Mouse (Mus musculus): ENCODE measurements around the gene Tmem135. TPM values are rescaled to one million over a fixed set of nuclear protein-coding genes. Genes with fewer than 3 reads are reported as not detected.
"Not testable (repeated sequence)": the region's sequence is repeated elsewhere in the genome, so short reads cannot be mapped to it uniquely, and the experiment has no call there.

Gene Tmem135
- polyA plus RNA-seq, 1 experiment from 2014 or later: 14.9 TPM

- Histone ChIP-seq H3K4me3 (no peak overlapping the region), H3K27ac (no peak overlapping the region), H3K9me3 (no peaks in the 10 kb centered on the region), H3K36me3 (peaks cover 6% of the 10 kb centered on the region; the same call in 1 of the 2 replicates), H3K4me1 (replicated peaks) (no peaks in the 10 kb centered on the region), H3K27me3 (ENCODE audit: insufficient read depth, poor library complexity, severe bottlenecking) (no peaks in the 10 kb centered on the region)
- no peak for DNase-seq (ENCODE audit: low spot score)
- 92% methylated on average over 5 of the region's 5 CpGs for WGBS
These were observed 77.8 kb downstream of the Tmem135 start for GRCm38 (mm10) chr7:89326202-89326601.

- H3K27me3 ChIP-seq (ENCODE audit: insufficient read depth, poor library complexity, severe bottlenecking); H3K4me1 ChIP-seq (replicated peaks); H3K36me3 ChIP-seq; H3K4me3 ChIP-seq; H3K9me3 ChIP-seq; DNase-seq (ENCODE audit: low spot score); H3K27ac ChIP-seq: not testable (repeated sequence)
- 79% methylated on average over 4 of the region's 4 CpGs for WGBS
These were observed 81.3 kb downstream of the Tmem135 start for GRCm38 (mm10) chr7:89322741-89323140.

- DNase-seq (ENCODE audit: low spot score): no peak
- H3K4me1 ChIP-seq (replicated peaks): no peaks in the 10 kb centered on the region
- H3K27ac ChIP-seq: no peak overlapping the region
- WGBS: 86% methylated on average over 1 of the region's 1 CpGs
- no peak overlapping the region for H3K4me3 ChIP-seq
- H3K27me3 ChIP-seq (ENCODE audit: insufficient read depth, poor library complexity, severe bottlenecking): no peaks in the 10 kb centered on the region
- no peaks in the 10 kb centered on the region for H3K9me3 ChIP-seq
- no peaks in the 10 kb centered on the region for H3K36me3 ChIP-seq
These were observed 84.7 kb downstream of the Tmem135 start for GRCm38 (mm10) chr7:89319351-89319750.

GRCm38 (mm10) chr7:89317088-89317487 is 86.9 kb downstream of the Tmem135 start:
- not testable (repeated sequence) for H3K27me3 ChIP-seq (ENCODE audit: insufficient read depth, poor library complexity, severe bottlenecking); H3K9me3 ChIP-seq; H3K36me3 ChIP-seq; H3K4me3 ChIP-seq; DNase-seq (ENCODE audit: low spot score); H3K4me1 ChIP-seq (replicated peaks); H3K27ac ChIP-seq
- 78% methylated on average over 1 of the region's 1 CpGs for WGBS

GRCm38 (mm10) chr7:89316112-89316511 is 87.9 kb downstream of the Tmem135 start:
- Histone ChIP-seq H3K36me3 (peaks cover 5% of the 10 kb centered on the region; the same call in 1 of the 2 replicates), H3K27me3 (ENCODE audit: insufficient read depth, poor library complexity, severe bottlenecking) (no peaks in the 10 kb centered on the region), H3K27ac (no peak overlapping the region), H3K4me1 (replicated peaks) (no peaks in the 10 kb centered on the region), H3K9me3 (peaks cover 8% of the 10 kb centered on the region; the same call in 1 of the 2 replicates), H3K4me3 (no peak overlapping the region)
- DNase-seq (ENCODE audit: low spot score): no peak
- 91% methylated on average over 3 of the region's 3 CpGs for WGBS

- no peaks in the 10 kb centered on the region for H3K27me3 ChIP-seq (ENCODE audit: insufficient read depth, poor library complexity, severe bottlenecking)
- no peaks in the 10 kb centered on the region for H3K4me1 ChIP-seq (replicated peaks)
- DNase-seq (ENCODE audit: low spot score): no peak
- peaks cover 5% of the 10 kb centered on the region; the same call in 1 of the 2 replicates for H3K36me3 ChIP-seq
- no peak overlapping the region for H3K4me3 ChIP-seq
- H3K27ac ChIP-seq: no peak overlapping the region
- WGBS: 95% methylated on average over 1 of the region's 1 CpGs
- H3K9me3 ChIP-seq: peaks cover 8% of the 10 kb centered on the region; the same call in 1 of the 2 replicates
These were observed 92.5 kb downstream of the Tmem135 start for GRCm38 (mm10) chr7:89311555-89311954.

GRCm38 (mm10) chr7:89308926-89309325 is 95.1 kb downstream of the Tmem135 start:
- no peaks in the 10 kb centered on the region for H3K4me1 ChIP-seq (replicated peaks)
- H3K4me3 ChIP-seq: no peak overlapping the region
- peaks cover 5% of the 10 kb centered on the region; the same call in 1 of the 2 replicates for H3K36me3 ChIP-seq
- WGBS: 66% methylated on average over 3 of the region's 3 CpGs
- H3K27ac ChIP-seq: no peak overlapping the region
- no peak for DNase-seq (ENCODE audit: low spot score)
- H3K27me3 ChIP-seq (ENCODE audit: insufficient read depth, poor library complexity, severe bottlenecking): no peaks in the 10 kb centered on the region
- peaks cover 8% of the 10 kb centered on the region; the same call in 1 of the 2 replicates for H3K9me3 ChIP-seq

GRCm38 (mm10) chr7:89308238-89308637 is 95.8 kb downstream of the Tmem135 start:
- H3K36me3 ChIP-seq: peaks cover 5% of the 10 kb centered on the region; the same call in 1 of the 2 replicates
- no peak overlapping the region for H3K27ac ChIP-seq
- no peak overlapping the region for H3K4me3 ChIP-seq
- DNase-seq (ENCODE audit: low spot score): no peak
- peaks cover 8% of the 10 kb centered on the region; the same call in 1 of the 2 replicates for H3K9me3 ChIP-seq
- H3K4me1 ChIP-seq (replicated peaks): no peaks in the 10 kb centered on the region
- H3K27me3 ChIP-seq (ENCODE audit: insufficient read depth, poor library complexity, severe bottlenecking): no peaks in the 10 kb centered on the region
- WGBS: 90% methylated on average over 11 of the region's 11 CpGs

GRCm38 (mm10) chr7:89306831-89307230 is 97.2 kb downstream of the Tmem135 start:
- Histone ChIP-seq H3K9me3 (peaks cover 4% of the 10 kb centered on the region; the same call in 1 of the 2 replicates), H3K4me1 (replicated peaks) (no peaks in the 10 kb centered on the region), H3K27ac (no peak overlapping the region), H3K4me3 (no peak overlapping the region), H3K36me3 (peaks cover 4% of the 10 kb centered on the region; the same call in 1 of the 2 replicates), H3K27me3 (ENCODE audit: insufficient read depth, poor library complexity, severe bottlenecking) (no peaks in the 10 kb centered on the region)
- 87% methylated on average over 6 of the region's 6 CpGs for WGBS
- no peak for DNase-seq (ENCODE audit: low spot score)

GRCm38 (mm10) chr7:89304958-89305357 is 99.1 kb downstream of the Tmem135 start:
- Histone ChIP-seq H3K27ac (no peak overlapping the region), H3K4me3 (no peak overlapping the region), H3K9me3 (no peaks in the 10 kb centered on the region), H3K27me3 (ENCODE audit: insufficient read depth, poor library complexity, severe bottlenecking) (no peaks in the 10 kb centered on the region), H3K36me3 (peaks cover 5% of the 10 kb centered on the region; the same call in 1 of the 2 replicates), H3K4me1 (replicated peaks) (no peaks in the 10 kb centered on the region)
- WGBS: 93% methylated on average over 3 of the region's 3 CpGs
- DNase-seq (ENCODE audit: low spot score): no peak

- no peaks in the 10 kb centered on the region for H3K4me1 ChIP-seq (replicated peaks)
- no peak overlapping the region for H3K4me3 ChIP-seq
- no peak overlapping the region for H3K27ac ChIP-seq
- 98% methylated on average over 1 of the region's 1 CpGs for WGBS
- peaks cover 5% of the 10 kb centered on the region; the same call in 1 of the 2 replicates for H3K36me3 ChIP-seq
- H3K27me3 ChIP-seq (ENCODE audit: insufficient read depth, poor library complexity, severe bottlenecking): no peaks in the 10 kb centered on the region
- no peak for DNase-seq (ENCODE audit: low spot score)
- H3K9me3 ChIP-seq: no peaks in the 10 kb centered on the region
These were observed 100.3 kb downstream of the Tmem135 start for GRCm38 (mm10) chr7:89303765-89304164.

- WGBS: 85% methylated on average over 1 of the region's 1 CpGs
- no peaks in the 10 kb centered on the region for H3K27me3 ChIP-seq (ENCODE audit: insufficient read depth, poor library complexity, severe bottlenecking)
These were observed 105.0 kb downstream of the Tmem135 start for GRCm38 (mm10) chr7:89298911-89299458.

GRCm38 (mm10) chr7:89296941-89297340 is 107.1 kb downstream of the Tmem135 start:
- Histone ChIP-seq H3K27ac (no peak overlapping the region), H3K9me3 (no peaks in the 10 kb centered on the region), H3K4me3 (no peak overlapping the region), H3K27me3 (ENCODE audit: insufficient read depth, poor library complexity, severe bottlenecking) (no peaks in the 10 kb centered on the region), H3K36me3 (0 out of 2 replicates have a peak, but pooled peaks cover 10% of the 10 kb centered on the region), H3K4me1 (replicated peaks) (no peaks in the 10 kb centered on the region)
- no peak for DNase-seq (ENCODE audit: low spot score)
- 89% methylated on average over 1 of the region's 1 CpGs for WGBS

More at GRCm38 (mm10) chr7:89298911-89299458, 105.0 kb downstream of the Tmem135 start:
- Histone ChIP-seq H3K4me3 (no peak overlapping the region), H3K9me3 (no peaks in the 10 kb centered on the region), H3K4me1 (replicated peaks) (no peaks in the 10 kb centered on the region), H3K36me3 (peaks cover 10% of the 10 kb centered on the region; the same call in 1 of the 2 replicates), H3K27ac (no peak overlapping the region)
- DNase-seq (ENCODE audit: low spot score): no peak

Measured in hindbrain, embryonic 10.5 days (tissue).